Mouse (Mus musculus) liver, embryonic 11.5 days (tissue): ENCODE measurements around the gene Mup18. TPM values are rescaled to one million over a fixed set of nuclear protein-coding genes. Genes with fewer than 3 reads are reported as not detected.
"Not testable (repeated sequence)": the region's sequence is repeated elsewhere in the genome, so short reads cannot be mapped to it uniquely, and the experiment has no call there.

Experiments
- ATAC-seq: fragments of 200-750 bp; cut with Nextera tagmentation; replicated peaks from 2 replicates; pipeline ENCODE4 v1.8.0; 2017; ENCODE audit warnings: moderate number of reproducible peaks, mild to moderate bottlenecking, moderate TSS enrichment, moderate library complexity; ENCODE audit not compliant: low FRiP score
- DNase-seq: peaks from one replicate; pipeline ENCODE4 v3.0.0-alpha.2; 2017; ENCODE audit warnings: low spot score
- H3K27ac ChIP-seq: fragments of 300-500 bp; sonication (generic); 2 replicates; pipeline ENCODE4 v1.5.1; 2014; ENCODE audit warnings: mild to moderate bottlenecking, low read depth, low read length, control low read depth
- H3K27me3 ChIP-seq: fragments of 300-500 bp; sonication (generic); replicated peaks from 2 replicates; pipeline ENCODE4 v1.6.1; 2014; ENCODE audit warnings: low read length, mixed read lengths; ENCODE audit not compliant: control insufficient read depth, insufficient read depth
- H3K36me3 ChIP-seq: fragments of 300-500 bp; sonication (generic); 2 replicates; pipeline ENCODE4 v1.6.1; 2014; ENCODE audit warnings: mild to moderate bottlenecking, low read length, moderate library complexity, mixed read lengths; ENCODE audit not compliant: control insufficient read depth, insufficient read depth
- H3K4me1 ChIP-seq: fragments of 300-500 bp; sonication (generic); replicated peaks from 2 replicates; pipeline ENCODE4 v1.6.1; 2014; ENCODE audit warnings: low read length, mixed read lengths; ENCODE audit not compliant: control insufficient read depth, insufficient read depth
- H3K4me2 ChIP-seq: fragments of 300-500 bp; sonication (generic); 2 replicates; pipeline ENCODE4 v1.6.1; 2014; ENCODE audit warnings: mild to moderate bottlenecking, control low read depth, moderate library complexity
- H3K4me3 ChIP-seq: fragments of 300-500 bp; sonication (generic); 2 replicates; pipeline ENCODE4 v1.5.1; 2014; ENCODE audit warnings: low read depth, low read length, control low read depth
- H3K9ac ChIP-seq: fragments of 300-500 bp; sonication (generic); 2 replicates; pipeline ENCODE4 v1.6.1; 2014; ENCODE audit warnings: low read depth, low read length, control low read depth
- H3K9me3 ChIP-seq: fragments of 300-500 bp; sonication (generic); 2 replicates; pipeline ENCODE4 v1.6.1; 2016; ENCODE audit warnings: low read length, inconsistent platforms, mixed read lengths; ENCODE audit not compliant: control insufficient read depth
- WGBS: fragments of 180-500 bp; shearing (Covaris S2); extraction: QIAGEN DNeasy Blood & Tissue Kit; methylation state at CpG from one replicate; pipeline ENCODE4 v1.1.7; 2014; 5-methylcytosine and 5-hydroxymethylcytosine counted together
- polyA plus RNA-seq: library from polyadenylated mRNA; unstranded; fragments of >200 nt; fragmentation: Nextera tagmentation; extraction: Ambion mirVana; gene quantifications from 2 replicates; pipeline ENCODE4 v1.2.1, GENCODE M21; 2014

Gene Mup18
- polyA plus RNA-seq: not detected in 2 replicates

DNA sequence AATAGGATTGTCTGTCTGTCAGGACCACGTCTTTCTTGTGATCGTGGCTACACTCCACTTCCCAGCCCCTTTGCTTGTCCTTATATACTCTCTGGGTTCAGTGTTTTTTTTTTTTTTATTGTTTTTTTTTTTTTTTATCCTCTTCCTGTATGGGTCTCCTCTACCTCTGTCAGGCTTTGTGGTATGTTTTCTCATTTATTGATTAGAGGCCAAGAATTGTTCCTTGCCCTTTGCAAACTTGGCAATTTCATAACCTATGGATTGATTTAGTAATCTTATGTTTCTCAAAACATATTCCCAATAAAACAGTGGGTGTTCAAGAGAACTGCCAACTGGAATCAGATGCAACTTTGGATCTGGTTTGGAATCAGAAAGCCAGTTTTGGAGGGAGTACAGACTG lies at the start of gene Mup18:
Gene Mup18, minus strand, starts transcription at position 101 of the 400 bp plus-strand sequence.
- DNase-seq, H3K9ac ChIP-seq, H3K9me3 ChIP-seq, H3K27me3 ChIP-seq, H3K4me2 ChIP-seq, H3K4me1 ChIP-seq, H3K27ac ChIP-seq, H3K4me3 ChIP-seq, H3K36me3 ChIP-seq, ATAC-seq: not testable (repeated sequence)
- 68% methylated on average over 2 of the region's 2 CpGs for WGBS

DNA sequence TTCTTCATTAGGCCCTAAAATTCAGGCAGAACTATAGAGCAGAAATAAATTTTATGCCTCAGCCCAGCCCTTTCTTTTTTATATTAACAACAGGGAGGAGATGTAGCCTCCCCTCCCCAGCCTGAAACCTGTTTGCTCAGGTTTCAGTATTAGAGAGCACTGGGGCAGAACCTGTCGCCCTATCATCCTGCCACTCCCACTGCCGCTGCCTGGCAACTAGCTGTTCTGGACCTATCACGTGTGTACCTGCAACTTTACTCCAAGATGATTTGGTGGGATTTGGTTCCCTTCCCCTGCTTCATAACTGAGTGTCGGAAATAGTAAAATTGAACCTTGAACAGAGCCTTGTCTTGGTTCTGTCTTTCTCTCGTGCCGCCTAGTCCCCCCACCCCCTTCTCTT lies 40.4 kb upstream of the Mup18 start:
- H3K4me2 ChIP-seq, H3K4me3 ChIP-seq, H3K9me3 ChIP-seq, H3K36me3 ChIP-seq, H3K27ac ChIP-seq, H3K4me1 ChIP-seq, DNase-seq, ATAC-seq, H3K27me3 ChIP-seq, H3K9ac ChIP-seq: not testable (repeated sequence)
- 72% methylated on average over 4 of the region's 6 CpGs for WGBS

Other genes with a start within 250 kb of the Mup18 start
- not detected in 2 replicates for gene Mup15, start 234.4 kb downstream of the Mup18 start, polyA plus RNA-seq
- not detected in 2 replicates for gene Mup16, start 154.6 kb downstream of the Mup18 start, polyA plus RNA-seq
- gene Mup17, start 78.3 kb downstream of the Mup18 start, polyA plus RNA-seq: not detected in 2 replicates
- gene Mup19, start 108.1 kb upstream of the Mup18 start, polyA plus RNA-seq: not detected in 2 replicates
- gene Mup5, start 161.1 kb upstream of the Mup18 start, polyA plus RNA-seq: not detected in 2 replicates